Mouse (Mus musculus): ENCODE data around the gene Dqx1. TPM values are rescaled to one million over a fixed set of nuclear protein-coding genes. Genes with fewer than 3 reads are reported as not detected.

The Dqx1 gene
- total RNA-seq (2021): under 1 TPM; 0.59 to 0.62 TPM

DNA sequence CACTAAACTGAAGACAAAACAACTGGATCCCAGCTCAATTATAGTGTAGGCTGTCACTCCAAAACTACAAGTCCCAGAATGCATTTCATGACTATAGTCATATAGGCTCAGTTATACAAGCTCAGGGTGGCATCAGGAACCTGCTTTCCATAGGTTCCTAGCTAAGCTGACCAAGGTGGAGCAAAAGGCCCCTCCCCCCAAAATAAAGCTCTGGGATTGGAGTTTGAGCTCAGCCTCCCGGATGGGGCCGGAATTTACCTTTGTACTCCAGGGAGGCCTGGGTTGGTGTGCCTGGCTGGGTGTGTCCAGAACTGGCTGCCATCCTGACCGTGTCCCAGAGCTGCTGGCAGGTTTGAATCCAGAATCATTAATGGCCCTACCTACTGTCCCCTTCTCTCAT lies at the start of gene Dqx1:
Gene Dqx1, plus strand, starts transcription at position 55 of the 400 bp plus-strand sequence.
- no peak for DNase-seq

DNA sequence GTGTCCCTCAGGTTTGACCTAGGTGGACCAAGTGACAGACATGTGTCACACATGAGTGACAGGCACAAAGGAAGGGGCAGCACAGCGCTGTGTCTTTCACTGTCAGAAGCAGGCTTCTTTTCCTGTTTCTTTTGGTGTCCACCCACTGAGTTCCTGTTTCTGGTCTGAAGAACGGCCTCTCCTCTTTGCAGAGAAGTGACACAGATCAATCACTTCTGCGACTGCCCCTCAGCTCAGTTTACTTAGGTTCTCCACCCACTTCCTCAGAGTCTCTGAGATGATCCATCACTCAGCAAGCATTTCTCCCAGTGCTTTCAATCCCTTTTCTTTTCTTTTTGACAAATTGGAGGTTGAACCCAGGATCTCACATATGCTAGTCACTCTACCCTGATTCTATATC lies 49.0 kb upstream of the Dqx1 start:
- DNase-seq: no peak

DNA sequence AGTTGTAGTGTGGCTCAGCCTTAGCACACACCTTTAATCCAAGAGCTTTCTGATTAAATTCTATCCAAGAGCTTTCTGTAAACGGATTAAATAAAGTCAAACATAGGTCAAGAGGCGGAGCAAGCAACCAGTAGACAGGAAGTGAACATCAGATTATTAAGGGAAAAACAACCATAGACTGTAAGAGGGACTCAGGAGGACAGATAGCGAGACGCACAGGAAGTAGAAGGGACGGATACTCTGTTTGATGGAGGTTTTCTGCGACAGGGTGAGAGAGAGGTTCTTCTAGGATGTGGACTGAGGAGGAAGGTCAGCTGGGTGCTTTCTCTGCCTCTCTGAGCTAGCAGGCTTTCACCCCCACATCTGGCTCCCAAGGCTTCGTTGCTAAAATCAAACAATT lies 47.6 kb upstream of the Dqx1 start:
- no peak for DNase-seq

GRCm38 (mm10) chr6:83011255-83011654 lies 46.4 kb upstream of the Dqx1 start:
- DNase-seq: no peak

DNA sequence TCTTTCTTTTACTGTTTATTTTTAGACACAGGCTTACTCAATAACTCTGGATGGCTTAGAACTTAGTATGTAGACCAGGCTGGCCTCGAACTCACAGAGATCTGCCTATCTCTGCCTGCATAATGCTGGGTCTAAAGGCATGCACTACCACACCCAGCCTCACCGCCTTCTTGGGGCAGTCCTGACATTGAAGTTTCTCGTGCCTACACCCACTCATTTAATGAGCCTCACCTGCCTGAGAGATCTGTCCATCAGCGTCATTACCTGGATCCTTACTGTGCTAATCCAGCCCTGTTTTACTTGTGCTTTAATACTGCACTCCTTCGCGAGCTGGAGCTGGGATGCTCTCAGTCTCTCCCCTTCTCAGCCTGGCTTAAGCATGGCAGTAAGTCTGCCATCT lies 45.9 kb upstream of the Dqx1 start:
- no peak for DNase-seq

DNA sequence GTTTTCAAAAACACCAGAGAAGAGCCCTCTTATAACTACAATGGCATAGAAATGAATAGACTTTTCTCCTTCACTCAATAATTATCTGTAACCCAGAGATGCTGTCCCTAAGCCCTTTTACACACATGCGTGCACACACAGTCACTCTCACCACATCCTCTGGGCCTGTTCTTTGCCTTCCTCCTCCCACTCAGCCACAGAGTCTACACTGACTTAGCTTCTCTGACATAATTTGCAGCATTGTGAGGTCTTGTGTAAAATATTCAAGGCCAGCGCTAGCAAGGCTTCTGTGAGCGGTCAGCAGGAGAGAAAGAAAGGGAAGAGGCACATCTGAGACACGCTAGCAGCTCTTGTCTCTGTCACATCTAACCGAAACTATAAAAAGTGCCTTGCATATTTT lies 44.2 kb upstream of the Dqx1 start:
- no peak for DNase-seq

DNA sequence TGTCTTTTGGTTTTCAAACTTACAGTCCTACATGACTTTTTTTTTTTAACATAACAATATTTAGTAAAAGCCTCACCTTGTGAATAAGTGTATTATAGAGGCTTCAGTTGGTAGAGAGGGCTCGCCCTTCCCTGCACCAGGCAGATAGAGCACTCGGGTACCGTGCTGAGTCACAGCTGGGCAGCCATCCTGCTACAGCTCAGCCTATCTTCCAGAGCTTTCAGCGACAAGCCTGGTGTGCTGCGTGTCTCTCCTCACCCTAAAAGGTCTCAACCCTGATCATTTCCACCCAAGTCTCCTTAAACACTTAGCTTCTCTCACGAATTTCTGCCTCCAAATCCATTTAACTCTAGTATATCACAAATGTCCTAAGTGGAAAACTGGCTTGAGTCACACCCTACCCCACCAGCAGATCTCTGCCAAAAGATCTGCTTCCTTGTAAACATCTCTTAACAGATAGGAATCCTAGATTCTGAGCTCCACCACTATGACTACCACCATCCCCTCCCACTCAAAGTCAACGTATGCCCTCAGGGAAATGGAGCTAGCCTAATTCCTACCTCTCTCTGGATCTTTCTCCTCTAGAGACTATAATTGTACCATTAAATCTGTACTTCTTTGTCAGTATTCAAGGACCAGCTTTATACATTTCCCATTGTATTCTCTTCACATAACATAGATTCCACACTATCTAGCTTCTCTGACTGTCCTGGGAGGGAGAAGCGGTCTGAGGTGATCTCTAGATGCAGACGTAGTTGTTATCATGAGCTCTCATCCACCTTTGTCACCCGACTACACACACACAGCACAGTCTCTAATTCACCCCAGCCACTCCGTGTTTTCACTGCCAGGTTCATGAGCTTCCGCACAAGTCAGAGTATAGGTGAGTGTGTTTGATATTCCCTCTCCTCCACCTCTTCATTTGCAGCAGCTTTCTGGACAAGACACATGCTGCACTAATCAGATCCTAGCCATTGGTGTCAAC lies 42.9 kb upstream of the Dqx1 start:
- no peak for DNase-seq

GRCm38 (mm10) chr6:83015749-83016148 lies 41.9 kb upstream of the Dqx1 start:
- DNase-seq: no peak

- DNase-seq: peak; percentile 56
Measured at GRCm38 (mm10) chr6:83017190-83017589, 40.5 kb upstream of the Dqx1 start.

GRCm38 (mm10) chr6:83019044-83019443 lies 38.6 kb upstream of the Dqx1 start:
- DNase-seq: no peak

- no peak for DNase-seq
Measured at GRCm38 (mm10) chr6:83020121-83020520, 37.5 kb upstream of the Dqx1 start.

DNA sequence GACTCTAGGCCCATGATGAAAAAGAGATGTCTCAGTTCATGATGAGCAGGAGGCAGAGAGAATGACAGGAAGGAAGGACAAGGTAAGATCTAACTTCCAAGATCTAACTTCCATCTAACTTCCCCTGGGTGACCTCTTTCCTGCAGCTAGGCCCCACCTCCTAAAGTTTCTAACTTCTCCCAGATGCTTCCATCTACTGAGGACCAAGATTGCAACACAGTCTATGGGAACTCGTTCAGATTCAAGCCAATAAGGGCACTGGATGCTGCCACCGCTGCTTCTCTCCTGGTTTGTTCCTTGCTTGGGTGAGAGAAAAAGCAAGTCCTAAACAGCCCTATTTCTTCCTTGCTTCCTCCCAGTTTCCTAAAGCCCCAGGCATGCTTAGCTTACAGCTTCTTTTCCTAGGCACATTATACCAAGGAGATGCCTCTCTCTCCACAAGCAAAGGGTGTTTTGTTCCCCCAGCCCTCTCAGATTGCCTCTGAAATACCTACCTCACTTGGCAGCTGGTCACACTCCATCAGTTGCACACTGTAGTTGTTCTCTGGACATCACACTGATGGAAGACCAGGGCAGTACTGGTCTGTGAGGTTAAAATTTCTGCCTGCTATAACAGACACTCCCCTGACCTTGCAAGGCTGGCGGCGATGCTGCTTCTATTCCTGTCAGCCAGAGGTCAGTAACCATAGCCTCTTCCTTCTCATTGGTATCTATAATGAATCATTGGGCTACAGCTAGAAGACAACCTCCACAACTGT lies 36.6 kb upstream of the Dqx1 start:
- DNase-seq: no peak

GRCm38 (mm10) chr6:83023008-83023407 lies 34.6 kb upstream of the Dqx1 start:
- no peak for DNase-seq

DNA sequence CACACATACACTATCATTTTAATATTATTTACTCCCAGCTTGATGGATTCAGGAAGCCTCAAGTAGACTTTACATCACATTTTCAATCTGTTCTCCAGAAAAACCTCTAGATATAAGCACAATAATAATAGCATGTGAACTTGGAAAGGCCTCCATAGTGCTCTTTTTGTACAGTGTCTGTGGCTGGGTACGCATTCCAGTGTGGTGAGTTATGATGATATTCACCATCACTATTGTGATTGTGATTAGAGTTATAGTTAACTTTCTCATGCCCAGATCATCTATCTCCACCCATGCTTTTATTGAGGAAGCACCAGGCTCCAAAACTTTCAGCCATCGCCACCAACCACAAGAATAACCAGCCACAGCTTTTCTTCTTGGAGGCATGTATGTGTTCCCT lies 33.9 kb upstream of the Dqx1 start:
- no peak for DNase-seq

- DNase-seq: no peak
Measured at GRCm38 (mm10) chr6:83024421-83024820, 33.2 kb upstream of the Dqx1 start.

DNA sequence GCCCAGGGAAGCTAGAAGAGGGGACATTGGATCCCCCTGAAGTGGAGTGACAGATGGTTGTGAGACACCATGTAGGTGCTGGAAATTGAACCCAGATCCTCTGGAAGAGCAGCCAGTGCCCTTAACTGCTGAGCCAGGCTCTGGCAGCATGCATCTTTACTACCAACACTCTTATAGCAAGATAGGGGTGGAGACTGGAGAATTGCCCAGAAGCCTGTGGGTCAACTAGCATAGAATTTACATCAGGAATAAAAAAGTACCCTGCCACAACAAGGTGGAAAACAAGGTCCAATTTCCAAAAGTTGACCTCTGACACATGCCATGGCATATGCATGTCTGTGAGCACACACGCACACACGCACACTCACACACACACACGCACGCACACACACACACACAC lies 32.4 kb upstream of the Dqx1 start:
- no peak for DNase-seq

DNA sequence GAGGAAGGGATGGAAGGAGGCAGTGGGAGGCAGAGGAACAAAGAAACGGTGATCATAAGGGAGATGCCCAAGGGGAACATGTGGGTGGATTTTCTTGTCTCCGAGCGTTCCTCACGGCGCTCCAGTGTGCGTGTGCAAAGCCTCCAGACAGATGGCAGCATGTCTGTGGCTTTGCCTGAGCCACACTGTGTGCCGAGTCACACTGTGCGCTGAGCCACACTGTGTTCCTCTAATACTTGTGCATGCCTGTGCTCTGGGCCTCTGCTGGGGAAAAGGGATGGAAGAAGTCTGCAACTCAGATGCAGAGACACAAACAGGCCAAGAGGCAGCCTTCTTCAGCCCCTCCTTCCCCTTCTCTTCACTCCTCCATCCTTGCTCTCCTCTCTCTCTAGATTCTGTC lies 30.4 kb upstream of the Dqx1 start:
- no peak for DNase-seq

- no peak for DNase-seq
Measured at GRCm38 (mm10) chr6:83027706-83028105, 29.9 kb upstream of the Dqx1 start.

- DNase-seq: no peak
Measured at GRCm38 (mm10) chr6:83029777-83030176, 27.9 kb upstream of the Dqx1 start.

GRCm38 (mm10) chr6:83031111-83031510 lies 26.5 kb upstream of the Dqx1 start:
- DNase-seq: no peak

DNA sequence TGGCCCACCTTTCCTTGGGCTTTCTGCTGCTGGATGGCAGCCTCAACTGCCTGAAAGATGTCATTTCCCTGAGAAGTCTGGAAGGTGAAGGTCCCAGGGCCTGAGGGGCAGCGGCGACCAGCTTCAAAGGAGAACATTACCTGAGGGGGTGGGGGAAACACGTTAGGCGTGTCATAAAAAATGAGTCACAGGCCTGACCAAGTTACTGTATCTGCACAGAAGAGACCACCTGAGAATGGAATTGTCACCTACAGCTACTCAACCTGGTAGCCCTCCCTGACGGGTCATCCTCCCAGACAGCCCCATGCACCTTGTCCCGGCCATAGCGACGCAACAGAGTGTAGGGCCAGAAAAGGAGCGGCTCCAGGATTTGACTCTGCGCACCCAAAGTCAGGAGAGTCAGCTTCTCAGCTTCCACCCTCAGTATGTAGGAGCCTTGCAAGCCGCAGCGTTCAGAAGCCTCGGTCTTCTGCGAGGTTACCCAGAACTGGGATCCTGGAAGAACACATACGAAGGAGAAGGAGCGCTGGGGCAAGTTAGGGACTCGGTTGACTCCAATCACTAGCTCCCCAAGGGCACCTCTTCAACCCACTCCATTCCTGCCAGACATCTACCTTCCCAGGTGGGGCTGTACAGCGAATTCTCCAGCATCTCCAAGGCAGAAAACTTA lies 25.6 kb upstream of the Dqx1 start:
- no peak for DNase-seq

DNA sequence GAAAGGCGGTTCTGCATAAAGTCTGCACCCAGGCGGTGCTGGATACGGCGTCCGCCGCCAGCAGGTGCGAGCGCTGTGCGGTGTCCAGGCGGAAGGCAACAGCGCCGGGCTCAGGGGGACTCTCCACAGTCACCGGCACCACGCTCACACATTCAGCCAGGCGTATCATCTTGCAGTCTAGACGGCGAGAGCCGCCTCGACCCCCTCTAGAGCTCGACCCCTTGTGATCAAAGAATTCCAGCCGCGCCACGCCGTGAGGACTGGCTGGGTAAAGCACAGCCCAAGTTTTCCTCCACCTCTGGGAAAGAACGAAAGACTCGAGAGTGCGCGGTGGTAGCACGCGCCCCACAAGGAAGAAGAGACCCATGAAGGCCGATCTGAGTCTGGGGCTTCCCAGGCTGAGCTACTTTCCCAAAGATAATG lies 24.9 kb upstream of the Dqx1 start:
- peak; percentile 49 for DNase-seq

All from heart, postnatal 4 days (tissue).